Mouse (Mus musculus) left cerebral cortex, adult 11 months (tissue): ENCODE measurements around the gene Zic4.

Experiments used
- DNase-seq: peaks from one replicate; pipeline ENCODE4 v3.0.0; 2022; ENCODE audit warnings: low spot score

The Zic4 gene

GRCm38 (mm10) chr9:91361856-91362601 is at the start of gene Zic4:
Zic4 (plus strand) TSS chr9:91362413.
- no peak for DNase-seq

- DNase-seq = no peak
Observed at GRCm38 (mm10) chr9:91347591-91347990, 14.6 kb upstream of the Zic4 start.

GRCm38 (mm10) chr9:91348746-91349145 is 13.5 kb upstream of the Zic4 start:
- no peak for DNase-seq

- DNase-seq = no peak
Observed at GRCm38 (mm10) chr9:91350211-91350791, 11.9 kb upstream of the Zic4 start.

- no peak for DNase-seq
Observed at GRCm38 (mm10) chr9:91350861-91351291, 11.3 kb upstream of the Zic4 start.

GRCm38 (mm10) chr9:91351361-91351760 is 10.9 kb upstream of the Zic4 start:
- no peak for DNase-seq

- no peak for DNase-seq
Observed at GRCm38 (mm10) chr9:91351961-91352411, 10.2 kb upstream of the Zic4 start.

GRCm38 (mm10) chr9:91352786-91353185 is 9.4 kb upstream of the Zic4 start:
- no peak for DNase-seq

GRCm38 (mm10) chr9:91353551-91354433 is 8.4 kb upstream of the Zic4 start:
- no peak for DNase-seq

- DNase-seq = no peak
Observed at GRCm38 (mm10) chr9:91354434-91355269, 7.6 kb upstream of the Zic4 start.

- DNase-seq = no peak
Observed at GRCm38 (mm10) chr9:91355270-91355589, 7.0 kb upstream of the Zic4 start.

GRCm38 (mm10) chr9:91355629-91356352 is 6.4 kb upstream of the Zic4 start:
- no peak for DNase-seq

GRCm38 (mm10) chr9:91356353-91356740 is 5.9 kb upstream of the Zic4 start:
- no peak for DNase-seq

- DNase-seq = no peak
Observed at GRCm38 (mm10) chr9:91357321-91357720, 4.9 kb upstream of the Zic4 start.

GRCm38 (mm10) chr9:91358851-91359687 is 3.1 kb upstream of the Zic4 start:
- DNase-seq = no peak

GRCm38 (mm10) chr9:91360151-91361032 is 1.8 kb upstream of the Zic4 start:
- DNase-seq = no peak

- DNase-seq = no peak
Observed at GRCm38 (mm10) chr9:91361033-91361855, 969 bp upstream of the Zic4 start.

- no peak for DNase-seq
Observed at GRCm38 (mm10) chr9:91363011-91363730, 958 bp downstream of the Zic4 start.
